Mouse (Mus musculus) C2C12 (cell line): Measurements from ENCODE around the gene Gm3404. TPM values are rescaled to one million over a fixed set of nuclear protein-coding genes. Genes with fewer than 3 reads are reported as not detected.
"Not testable (repeated sequence)": the region's sequence is repeated elsewhere in the genome, so short reads cannot be mapped to it uniquely, and the experiment has no call there.

ENCODE experiments used
- H3K27me3 ChIP-seq: one replicate; pipeline ENCODE4 v1.6.1; 2011; ENCODE audit not compliant: control insufficient read depth, insufficient read depth, insufficient read length
- H3K36me3 ChIP-seq: one replicate; pipeline ENCODE4 v1.6.1; 2011; ENCODE audit not compliant: control insufficient read depth, insufficient read depth
- H3K4me3 ChIP-seq: one replicate; pipeline ENCODE4 v1.5.1; 2011; ENCODE audit warnings: mild to moderate bottlenecking, control low read depth; ENCODE audit not compliant: poor library complexity, insufficient read depth, severe bottlenecking
- H3K79me2 ChIP-seq: one replicate; pipeline ENCODE4 v1.6.1; 2011; ENCODE audit not compliant: control insufficient read depth, insufficient read depth
- H3K79me3 ChIP-seq: one replicate; pipeline ENCODE4 v1.6.1; 2011; ENCODE audit warnings: low read depth, control low read depth
- H3ac ChIP-seq: one replicate; pipeline ENCODE3; 2011; ENCODE audit warnings: low read depth; ENCODE audit not compliant: control insufficient read depth, insufficient read length
- CEBPB ChIP-seq: IDR thresholded peaks from one replicate; pipeline ENCODE4 v1.6.1; 2011; ENCODE audit warnings: low read depth, mild to moderate bottlenecking, control low read depth, moderate library complexity
- CTCF ChIP-seq: IDR thresholded peaks from one replicate; pipeline ENCODE4 v1.5.1; 2011; ENCODE audit not compliant: control insufficient read depth, insufficient read depth, insufficient read length
- FOSL1 ChIP-seq: IDR thresholded peaks from one replicate; pipeline ENCODE4 v1.8.0; 2011; ENCODE audit warnings: mild to moderate bottlenecking, low read length; ENCODE audit not compliant: poor library complexity, insufficient read depth, severe bottlenecking
- MAX ChIP-seq: IDR thresholded peaks from one replicate; pipeline ENCODE4 v1.6.1; 2011; ENCODE audit warnings: mild to moderate bottlenecking, control low read depth
- MYOD1 ChIP-seq: IDR thresholded peaks from one replicate; pipeline ENCODE4 v1.6.1; 2011; ENCODE audit warnings: low read depth; ENCODE audit not compliant: control insufficient read depth, insufficient read length
- MYOG ChIP-seq: IDR thresholded peaks from one replicate; pipeline ENCODE4 v1.6.1; 2011; ENCODE audit not compliant: control insufficient read depth, insufficient read length; ENCODE audit errors: extremely low read depth
- USF1 ChIP-seq: IDR thresholded peaks from one replicate; pipeline ENCODE4 v1.6.1; 2011; ENCODE audit warnings: low read depth, mild to moderate bottlenecking, control low read depth, moderate library complexity
- polyA plus RNA-seq: library from polyadenylated mRNA; unstranded; fragments of >200 nt; fragmentation: generic; extraction: Trizol; gene quantifications from one replicate; pipeline ENCODE4 v1.2.1, GENCODE M21; 2012; ENCODE audit warnings: missing spikeins

Gm3404 gene
- polyA plus RNA-seq, 1 experiment, result not detected

DNA sequence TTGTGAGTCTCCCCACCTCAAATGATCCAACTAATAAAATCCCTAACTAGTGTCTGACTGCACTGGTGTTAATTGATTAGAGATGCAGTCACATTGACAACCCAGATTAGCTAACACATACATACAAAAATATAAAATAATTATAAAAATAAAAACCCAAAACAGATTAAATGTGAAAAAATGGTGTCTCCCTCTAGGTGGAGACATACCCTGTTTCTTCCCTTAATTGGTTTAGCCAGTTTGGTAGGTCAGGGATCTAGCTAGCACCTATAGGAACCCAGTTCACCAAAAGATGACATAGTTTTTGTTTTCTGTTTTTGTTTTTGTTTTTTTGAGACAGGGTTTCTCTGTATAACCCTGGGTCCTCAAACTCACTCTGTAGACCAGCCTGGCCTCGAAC is 38.7 kb downstream of the Gm3404 start:
- Histone ChIP-seq H3K4me3 (no peak overlapping the region), H3K79me2 (no peaks in the 10 kb centered on the region), H3K36me3 (no peaks in the 10 kb centered on the region), H3ac (no peak overlapping the region), H3K27me3 (no peaks in the 10 kb centered on the region), H3K79me3 (no peaks in the 10 kb centered on the region)
- TF ChIP-seq MAX, result no peak
- TF ChIP-seq FOSL1, result no peak
- no peak for TF ChIP-seq MYOD1
- TF ChIP-seq CEBPB, result no peak
- no peak for TF ChIP-seq USF1
- TF ChIP-seq MYOG, result no peak
- no peak for TF ChIP-seq CTCF

DNA sequence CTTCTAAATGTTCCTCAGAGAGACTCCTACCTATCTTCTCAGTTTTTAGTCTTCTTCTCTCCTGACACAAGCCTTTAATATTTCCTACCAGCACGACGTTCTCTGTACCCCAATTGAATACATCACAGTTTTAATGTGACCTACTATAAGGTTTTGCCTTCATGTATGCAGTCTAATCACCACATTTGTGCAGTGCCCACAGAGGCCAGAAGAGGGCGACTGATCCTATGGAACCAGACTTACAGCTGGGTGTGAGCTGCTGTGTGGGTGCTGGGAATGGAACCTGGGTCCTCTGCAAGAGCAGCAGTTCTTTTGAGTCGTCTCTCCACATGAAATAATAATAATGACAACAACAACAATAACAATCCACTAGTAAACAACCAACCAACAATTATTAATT is 41.5 kb downstream of the Gm3404 start:
- TF ChIP-seq USF1 (no peak), CTCF (no peak), FOSL1 (no peak), CEBPB (no peak), MYOG (no peak), MAX (no peak), MYOD1 (no peak)
- Histone ChIP-seq H3K79me3 (no peaks in the 10 kb centered on the region), H3K79me2 (no peaks in the 10 kb centered on the region)

DNA sequence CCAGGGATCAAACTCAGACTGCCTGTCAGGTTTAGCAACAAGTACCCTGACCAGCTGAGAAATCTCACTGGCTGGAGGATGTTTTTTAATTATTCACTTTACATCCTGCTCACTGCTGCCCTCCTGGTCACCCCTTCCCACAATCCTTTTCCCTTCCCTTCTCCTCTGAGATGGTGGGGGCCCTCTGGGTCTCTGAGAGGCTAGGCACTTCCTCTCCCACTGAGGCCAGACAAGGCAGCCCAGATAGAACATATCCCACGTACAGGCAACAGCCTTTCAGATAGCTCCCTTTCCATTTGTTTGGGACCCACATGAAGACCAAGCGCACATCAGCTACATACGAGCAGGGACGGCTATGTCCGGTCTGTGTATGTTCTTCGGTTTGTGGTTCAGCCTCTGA is 44.6 kb downstream of the Gm3404 start:
- not testable (repeated sequence) for H3K4me3 ChIP-seq, H3K79me3 ChIP-seq, H3ac ChIP-seq, H3K79me2 ChIP-seq, H3K27me3 ChIP-seq, H3K36me3 ChIP-seq

More for the DNA sequence above, 41.5 kb downstream of the Gm3404 start:
- no peaks in the 10 kb centered on the region for H3K36me3 ChIP-seq
- H3ac ChIP-seq, result no peak overlapping the region
- no peaks in the 10 kb centered on the region for H3K27me3 ChIP-seq
- no peak overlapping the region for H3K4me3 ChIP-seq

DNA sequence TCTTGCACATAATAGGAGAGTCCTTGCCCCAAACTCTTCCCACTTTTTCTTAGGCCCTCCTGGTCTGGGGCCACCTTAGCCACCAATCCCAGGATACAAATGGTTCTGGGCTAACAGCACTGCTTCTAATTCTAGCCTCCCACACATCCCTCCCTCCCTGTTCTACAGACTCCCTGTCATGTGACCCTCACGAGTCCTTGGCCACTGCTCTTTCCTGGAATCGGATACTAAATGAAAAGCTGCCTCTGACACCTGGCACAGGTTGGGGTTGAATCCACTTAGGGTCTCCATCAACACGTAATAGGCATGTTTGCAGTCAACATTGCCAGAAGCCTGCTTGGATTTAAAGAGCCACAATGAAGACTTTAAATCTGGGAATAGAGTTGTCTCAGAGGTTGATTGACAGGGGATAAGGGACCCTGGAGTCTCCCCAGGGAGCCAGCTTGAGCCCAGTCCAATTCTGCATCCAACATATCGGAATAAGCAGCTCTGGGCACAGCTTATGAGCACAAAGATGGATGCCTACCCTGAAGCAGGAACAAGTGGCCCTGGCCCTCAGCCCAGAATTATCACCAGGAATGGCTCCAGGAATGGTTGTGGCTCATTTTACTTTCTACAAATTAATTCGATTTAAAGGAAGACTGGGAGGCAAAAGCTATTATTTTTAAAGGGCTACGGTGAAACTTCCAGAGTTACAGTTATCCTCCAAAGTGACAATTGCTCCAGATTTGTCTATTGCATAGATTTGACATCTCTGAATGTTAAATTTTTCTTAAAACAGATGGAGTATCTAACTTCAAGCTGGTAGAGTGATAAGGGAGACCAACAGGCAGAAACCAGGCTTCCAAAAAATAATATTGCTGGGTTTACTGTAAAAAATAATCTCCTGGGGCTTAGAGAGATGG is 46.5 kb downstream of the Gm3404 start:
- H3K79me3 ChIP-seq, H3K27me3 ChIP-seq, H3K4me3 ChIP-seq, H3ac ChIP-seq, H3K79me2 ChIP-seq, H3K36me3 ChIP-seq: not testable (repeated sequence)

DNA sequence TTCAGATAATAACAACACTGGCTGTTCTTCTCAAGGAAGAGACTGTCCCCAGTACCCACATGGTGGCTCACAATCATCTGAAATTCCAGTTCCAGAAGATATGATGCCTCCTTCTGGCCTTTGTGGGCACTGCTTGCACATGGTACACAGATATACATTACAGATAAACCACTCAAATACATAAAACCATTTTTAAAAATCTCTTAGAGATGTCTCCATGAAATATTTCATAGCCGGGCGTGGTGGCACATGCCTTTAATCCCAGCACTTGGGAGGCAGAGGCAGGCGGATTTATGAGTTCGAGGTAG is 47.1 kb downstream of the Gm3404 start:
- not testable (repeated sequence) for H3K4me3 ChIP-seq, H3K79me2 ChIP-seq, H3K79me3 ChIP-seq, H3K36me3 ChIP-seq, H3K27me3 ChIP-seq, H3ac ChIP-seq

DNA sequence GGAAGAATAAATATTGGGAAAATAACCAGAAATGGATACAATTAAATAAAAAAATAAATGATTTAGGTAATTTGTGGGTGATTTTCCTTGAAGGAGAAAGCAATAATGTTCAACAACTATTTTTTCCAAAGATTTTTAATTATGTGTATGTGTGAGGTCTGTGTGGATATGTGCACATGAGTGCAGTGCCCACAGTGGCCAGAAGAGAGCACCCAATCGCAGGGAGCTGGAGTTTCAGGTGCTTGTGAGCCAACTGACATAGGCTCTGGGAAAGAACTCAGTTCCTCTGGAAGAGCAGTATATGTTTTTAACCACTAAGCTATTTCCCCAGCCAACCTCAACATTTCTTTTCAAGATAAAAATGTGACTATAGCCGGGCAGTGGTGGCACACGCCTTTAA is 51.1 kb downstream of the Gm3404 start:
- H3K79me3 ChIP-seq, result no peaks in the 10 kb centered on the region
- no peaks in the 10 kb centered on the region for H3K27me3 ChIP-seq
- H3K79me2 ChIP-seq, result no peaks in the 10 kb centered on the region
- no peak overlapping the region for H3K4me3 ChIP-seq
- H3ac ChIP-seq, result no peak overlapping the region
- TF ChIP-seq MYOG, result no peak
- no peak for TF ChIP-seq CEBPB
- no peak for TF ChIP-seq CTCF
- no peak for TF ChIP-seq MAX
- TF ChIP-seq USF1, result no peak
- H3K36me3 ChIP-seq, result no peaks in the 10 kb centered on the region

Other genes with a start within 250 kb of the Gm3404 start
- not detected for gene Wasf3, start 140.8 kb upstream of the Gm3404 start, polyA plus RNA-seq
- gene Gm6408, start 43.8 kb upstream of the Gm3404 start, polyA plus RNA-seq, result not detected
- not detected for gene Gm6370, start 34.4 kb upstream of the Gm3404 start, polyA plus RNA-seq
- gene 4930449I24Rik, start 23.4 kb upstream of the Gm3404 start, polyA plus RNA-seq, result not detected
- gene Gm3402, start 11.7 kb upstream of the Gm3404 start, polyA plus RNA-seq, result not detected
- gene Gm3409, start 11.8 kb downstream of the Gm3404 start, polyA plus RNA-seq, result not detected
- gene Gm3415, start 30.3 kb downstream of the Gm3404 start, polyA plus RNA-seq, result not detected
- gene Gpr12, start 59.4 kb downstream of the Gm3404 start, polyA plus RNA-seq, result not detected